Mouse (Mus musculus): ENCODE measurements at regions not wholly inside any gene's neighbourhood (a gene's known extent, or its start where the extent isn't known, plus 50 kb on each side); places are given as distances from the start of the nearest gene placed in this dataset.
A peak's percentile ranks its signal among the peaks of the same experiment; 100 is the strongest.

DNA sequence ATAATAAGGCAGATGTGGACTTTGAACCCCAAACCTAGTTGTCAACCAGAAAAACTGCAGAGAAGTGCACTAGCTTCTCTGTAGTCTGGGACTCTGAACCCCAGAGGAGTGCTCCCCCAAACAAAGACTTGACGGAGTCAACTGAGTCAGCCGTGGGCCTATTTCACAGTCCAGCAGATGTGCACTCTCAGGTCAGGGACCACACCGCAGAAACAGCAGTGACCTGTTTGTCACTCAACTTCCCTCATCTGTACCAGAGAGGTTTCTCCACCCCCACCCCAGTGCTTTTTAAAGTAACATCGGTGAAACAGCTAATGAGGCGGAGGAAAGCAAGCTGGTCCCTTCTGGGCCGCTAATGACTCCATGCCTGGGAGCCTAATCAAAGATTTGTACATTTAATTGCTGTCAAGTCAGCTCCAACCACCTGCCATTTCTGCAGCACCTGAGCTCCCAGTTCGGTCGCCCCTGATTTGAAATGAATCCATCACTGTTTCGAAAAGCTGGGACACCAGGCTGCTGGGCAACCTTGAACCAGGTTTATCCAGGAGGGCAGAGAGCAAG lies 276.5 kb downstream of the Cog6 start:
- Histone ChIP-seq H3K4me2 (no peak overlapping the region), H3K27ac (no peak overlapping the region), H3K9ac (no peak overlapping the region), H3K27me3 (no peaks in the 10 kb centered on the region), H3K4me3 (replicated peaks) (no peak overlapping the region), H3K9me3 (replicated peaks) (no peaks in the 10 kb centered on the region), H3K36me3 (no peaks in the 10 kb centered on the region), H3K4me1 (peaks cover 5% of the 10 kb centered on the region; the same call in 1 of the 2 replicates)
- WGBS: 59% methylated on average over 9 of the region's 9 CpGs
- ATAC-seq (replicated peaks; ENCODE audit: low FRiP score): no peak

DNA sequence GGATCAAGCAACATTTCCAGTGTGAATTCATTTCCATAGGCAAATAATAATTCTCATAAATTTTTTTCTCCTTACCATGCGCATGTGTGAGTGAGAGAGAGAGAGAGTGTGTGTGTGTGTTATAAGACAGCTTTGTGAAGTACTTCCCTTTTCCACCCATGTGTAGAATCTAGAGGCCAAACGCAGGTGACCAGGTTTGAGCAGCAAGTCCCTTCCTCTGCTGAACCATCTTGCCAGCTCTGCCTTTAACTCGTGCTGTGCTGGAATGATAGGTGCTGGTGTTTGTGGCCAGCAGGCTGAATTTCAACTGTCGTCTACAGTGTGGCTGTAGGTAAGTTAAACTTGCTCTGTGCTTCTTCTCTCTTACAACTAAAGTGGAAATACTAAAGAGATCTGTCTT lies 277.5 kb downstream of the Cog6 start:
- no peaks in the 10 kb centered on the region for H3K36me3 ChIP-seq
- H3K4me3 ChIP-seq (replicated peaks): no peak overlapping the region
- no peaks in the 10 kb centered on the region for H3K27me3 ChIP-seq
- peaks cover 5% of the 10 kb centered on the region; the same call in 1 of the 2 replicates for H3K4me1 ChIP-seq
- H3K9me3 ChIP-seq (replicated peaks): no peaks in the 10 kb centered on the region
- no peak for ATAC-seq (replicated peaks; ENCODE audit: low FRiP score)
- no peak overlapping the region for H3K27ac ChIP-seq
- no peak overlapping the region for H3K4me2 ChIP-seq
- 72% methylated on average over 4 of the region's 4 CpGs for WGBS
- no peak overlapping the region for H3K9ac ChIP-seq

DNA sequence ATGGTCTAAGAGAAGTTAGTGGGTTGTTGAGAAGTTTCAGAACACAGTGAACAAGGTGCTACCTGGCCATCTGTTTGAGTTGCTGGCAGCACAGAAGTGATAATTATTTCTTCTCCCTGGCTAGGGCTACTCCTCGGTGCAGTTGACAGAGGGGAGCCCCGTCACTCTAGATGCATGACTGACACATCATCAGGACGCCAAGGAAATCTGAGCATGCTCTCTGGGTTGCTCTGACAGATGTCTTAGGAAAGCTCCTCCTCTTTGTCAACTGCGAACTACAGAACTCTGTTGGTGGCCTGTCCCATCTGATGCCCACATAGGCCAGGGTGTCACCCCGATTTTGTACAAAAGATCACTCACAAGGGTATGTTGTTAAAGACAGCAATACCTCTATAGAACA lies 278.7 kb downstream of the Cog6 start:
- H3K27me3 ChIP-seq: no peaks in the 10 kb centered on the region
- no peak overlapping the region for H3K4me3 ChIP-seq (replicated peaks)
- no peak overlapping the region for H3K27ac ChIP-seq
- ATAC-seq (replicated peaks; ENCODE audit: low FRiP score): no peak
- no peaks in the 10 kb centered on the region for H3K9me3 ChIP-seq (replicated peaks)
- H3K4me1 ChIP-seq: peaks cover 5% of the 10 kb centered on the region; the same call in 1 of the 2 replicates
- H3K4me2 ChIP-seq: no peak overlapping the region
- WGBS: 56% methylated on average over 5 of the region's 5 CpGs
- H3K36me3 ChIP-seq: no peaks in the 10 kb centered on the region
- H3K9ac ChIP-seq: no peak overlapping the region

DNA sequence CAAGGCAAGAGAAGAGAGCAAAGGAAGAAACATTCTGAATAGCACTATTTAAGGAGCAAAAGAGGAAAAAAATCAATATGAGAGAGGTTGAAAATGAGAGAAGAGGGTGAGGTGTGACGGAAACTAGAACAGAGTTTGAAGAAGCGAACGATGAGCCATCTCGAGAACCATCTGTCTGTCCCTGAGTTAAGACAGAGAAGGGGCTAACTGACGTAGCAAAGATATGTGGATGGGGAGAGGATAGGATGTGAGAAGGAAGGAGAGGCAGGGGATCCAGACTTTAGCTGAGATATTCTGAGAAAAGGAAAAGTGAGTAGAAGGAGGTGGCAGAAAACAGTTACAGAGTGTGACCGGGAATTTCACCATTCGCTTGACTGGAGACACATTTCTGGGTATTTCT lies 281.1 kb downstream of the Cog6 start:
- H3K4me2 ChIP-seq: no peak overlapping the region
- peaks cover 4% of the 10 kb centered on the region; the same call in 1 of the 2 replicates for H3K4me1 ChIP-seq
- ATAC-seq (replicated peaks; ENCODE audit: low FRiP score): no peak
- no peak overlapping the region for H3K27ac ChIP-seq
- H3K9ac ChIP-seq: no peak overlapping the region
- no peaks in the 10 kb centered on the region for H3K36me3 ChIP-seq
- 93% methylated on average over 7 of the region's 7 CpGs for WGBS
- no peak overlapping the region for H3K4me3 ChIP-seq (replicated peaks)
- H3K27me3 ChIP-seq: no peaks in the 10 kb centered on the region
- no peaks in the 10 kb centered on the region for H3K9me3 ChIP-seq (replicated peaks)

DNA sequence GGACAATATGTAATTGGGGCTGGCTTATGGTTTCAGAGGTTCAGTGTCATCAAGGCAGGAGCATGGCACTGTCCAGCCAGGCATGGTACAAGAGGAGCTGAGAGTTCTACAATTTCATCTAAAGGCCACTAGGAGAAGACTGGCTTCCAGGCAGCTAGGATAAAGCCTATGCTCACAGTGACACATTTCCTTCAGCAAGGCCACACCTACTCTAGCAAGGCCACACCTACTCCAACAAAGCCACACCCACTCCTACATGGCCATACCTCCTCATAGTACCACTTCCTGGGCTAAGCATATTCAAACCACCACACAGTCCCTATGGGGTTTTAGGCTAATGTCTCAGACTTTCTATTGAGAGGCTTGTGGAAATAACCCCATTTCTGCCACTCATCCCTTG lies 285.1 kb downstream of the Cog6 start:
- Histone ChIP-seq H3K4me1 (peaks cover 11% of the 10 kb centered on the region), H3K9ac (no peak overlapping the region), H3K27me3 (no peaks in the 10 kb centered on the region), H3K4me2 (no peak overlapping the region), H3K36me3 (no peaks in the 10 kb centered on the region), H3K4me3 (replicated peaks) (no peak overlapping the region), H3K9me3 (replicated peaks) (no peaks in the 10 kb centered on the region), H3K27ac (no peak overlapping the region)
- no peak for ATAC-seq (replicated peaks; ENCODE audit: low FRiP score)

DNA sequence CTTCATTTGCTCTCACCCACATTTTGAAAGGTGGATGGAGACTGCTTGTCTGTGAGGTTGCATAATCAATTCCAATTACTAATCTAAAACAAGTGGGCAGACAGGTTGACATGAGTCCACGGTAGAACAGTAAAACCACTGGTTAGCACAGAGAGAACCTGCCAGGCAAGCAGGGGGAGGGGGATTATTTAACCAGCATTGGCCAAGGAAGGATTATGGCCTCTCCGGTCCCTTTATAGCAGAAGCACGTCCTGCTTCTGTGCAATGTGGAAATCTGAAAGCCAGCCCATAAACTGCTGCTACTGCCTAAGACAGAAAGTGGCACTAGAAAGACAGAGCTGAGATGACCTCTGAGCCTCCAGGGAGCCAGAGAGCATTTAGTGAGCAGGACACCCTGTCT lies 285.5 kb downstream of the Cog6 start:
- Histone ChIP-seq H3K4me2 (no peak overlapping the region), H3K27ac (no peak overlapping the region), H3K27me3 (no peaks in the 10 kb centered on the region), H3K9me3 (replicated peaks) (no peaks in the 10 kb centered on the region), H3K36me3 (no peaks in the 10 kb centered on the region), H3K4me3 (replicated peaks) (no peak overlapping the region), H3K9ac (no peak overlapping the region), H3K4me1 (peaks cover 11% of the 10 kb centered on the region)
- ATAC-seq (replicated peaks; ENCODE audit: low FRiP score): no peak
- WGBS: 72% methylated on average over 3 of the region's 3 CpGs

DNA sequence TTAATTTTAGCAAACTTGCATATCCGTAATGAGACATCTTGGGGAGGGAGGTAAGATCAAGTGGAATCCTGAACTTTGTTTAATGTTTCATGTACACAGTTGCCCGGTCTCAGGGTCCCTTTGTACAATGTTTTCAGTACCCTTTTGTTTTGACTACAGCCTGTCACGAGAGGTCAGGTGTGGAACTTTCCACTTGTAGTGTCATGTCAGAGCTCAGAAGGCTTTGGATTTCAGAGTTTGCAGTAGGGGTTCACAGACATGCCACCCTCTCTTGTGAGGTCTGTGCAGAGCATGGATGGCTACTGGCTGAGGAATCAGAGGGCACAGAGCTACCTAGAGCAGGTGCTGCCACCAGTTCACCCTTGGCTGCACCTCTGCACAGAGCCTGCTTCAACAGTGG lies 287.3 kb downstream of the Cog6 start:
- H3K27ac ChIP-seq: peak overlapping the region; percentile 28; the same call in 1 of the 2 replicates
- H3K4me3 ChIP-seq (replicated peaks): no peak overlapping the region
- peaks cover 11% of the 10 kb centered on the region for H3K4me1 ChIP-seq
- no peak overlapping the region for H3K4me2 ChIP-seq
- no peaks in the 10 kb centered on the region for H3K27me3 ChIP-seq
- WGBS: 73% methylated on average over 3 of the region's 3 CpGs
- H3K9ac ChIP-seq: no peak overlapping the region
- ATAC-seq (replicated peaks; ENCODE audit: low FRiP score): no peak
- H3K9me3 ChIP-seq (replicated peaks): no peaks in the 10 kb centered on the region
- no peaks in the 10 kb centered on the region for H3K36me3 ChIP-seq

DNA sequence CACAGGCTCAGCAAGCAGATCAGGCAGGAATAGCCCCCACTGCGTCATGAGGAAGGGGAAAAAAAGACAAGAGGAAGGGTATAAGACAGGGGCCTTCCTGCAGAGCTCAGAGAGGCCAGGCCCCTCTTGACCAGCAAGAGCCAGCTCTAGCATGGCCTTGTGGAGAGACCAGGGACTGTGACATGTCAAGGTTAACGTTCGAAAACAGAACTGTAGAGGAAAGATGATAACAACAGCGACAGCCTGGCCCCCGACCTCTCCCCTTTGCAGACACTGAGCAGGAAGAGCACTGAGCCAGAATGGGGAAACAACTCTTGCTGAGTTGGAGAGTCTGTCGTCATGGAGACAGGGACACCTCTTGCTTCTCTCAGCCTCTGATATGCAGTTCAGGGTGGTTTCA lies 288.2 kb downstream of the Cog6 start:
- 41% methylated on average over 6 of the region's 6 CpGs for WGBS
- H3K4me1 ChIP-seq: peaks cover 11% of the 10 kb centered on the region

DNA sequence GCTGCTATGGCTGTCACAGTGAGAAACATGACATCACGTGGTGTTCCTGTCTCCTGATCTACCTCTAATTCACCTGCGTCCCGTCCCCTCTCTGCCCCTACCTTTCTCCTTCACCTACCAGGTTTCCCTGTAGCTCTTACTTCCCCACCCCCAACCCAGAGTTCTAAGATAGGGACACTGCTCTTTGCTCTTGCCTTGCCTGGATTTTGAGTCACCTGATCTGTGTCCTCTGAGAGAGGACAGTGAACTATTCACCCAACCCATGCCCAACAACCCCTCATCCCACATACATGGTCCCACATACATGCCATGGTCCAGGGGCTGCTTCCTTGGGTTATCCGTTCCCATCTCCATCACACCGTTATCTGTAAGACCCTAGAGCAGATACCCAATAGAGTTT lies 288.6 kb downstream of the Cog6 start:
- H3K27ac ChIP-seq: no peak overlapping the region
- no peak for ATAC-seq (replicated peaks; ENCODE audit: low FRiP score)
- H3K4me1 ChIP-seq: peaks cover 11% of the 10 kb centered on the region
- no peak overlapping the region for H3K9ac ChIP-seq
- no peaks in the 10 kb centered on the region for H3K9me3 ChIP-seq (replicated peaks)
- no peak overlapping the region for H3K4me3 ChIP-seq (replicated peaks)
- no peaks in the 10 kb centered on the region for H3K27me3 ChIP-seq
- H3K4me2 ChIP-seq: no peak overlapping the region
- 87% methylated on average over 5 of the region's 5 CpGs for whole genome bisulfite sequencing
- H3K36me3 ChIP-seq: no peaks in the 10 kb centered on the region

More for the DNA sequence above, 288.2 kb downstream of the Cog6 start:
- Histone ChIP-seq H3K27ac (0 out of 2 replicates have a peak overlapping the region, but pooled peaks have one; percentile 28), H3K4me2 (no peak overlapping the region), H3K9me3 (replicated peaks) (no peaks in the 10 kb centered on the region), H3K9ac (no peak overlapping the region), H3K36me3 (no peaks in the 10 kb centered on the region), H3K4me3 (replicated peaks) (no peak overlapping the region), H3K27me3 (no peaks in the 10 kb centered on the region)
- no peak for ATAC-seq (replicated peaks; ENCODE audit: low FRiP score)

DNA sequence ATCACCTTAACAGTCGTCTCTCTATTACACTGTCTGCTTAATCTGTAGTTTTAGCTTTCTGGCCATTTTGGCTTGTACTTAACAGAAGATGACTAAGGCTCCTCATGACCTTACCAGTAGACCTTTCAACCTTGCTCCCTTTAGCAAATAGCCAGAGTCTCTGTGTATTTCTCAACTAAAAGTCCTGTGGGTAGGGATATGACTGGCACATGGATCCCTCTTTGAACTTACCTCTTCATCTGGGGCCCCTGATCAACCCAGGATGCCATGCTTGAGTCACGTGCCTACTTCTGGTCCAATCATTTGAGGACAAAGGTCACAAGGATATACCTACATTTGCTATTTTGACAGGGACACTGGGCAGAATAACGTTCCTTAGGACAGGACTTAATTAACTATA lies 292.7 kb downstream of the Cog6 start:
- H3K36me3 ChIP-seq: no peaks in the 10 kb centered on the region
- ATAC-seq (replicated peaks; ENCODE audit: low FRiP score): no peak
- 82% methylated on average over 3 of the region's 3 CpGs for WGBS

DNA sequence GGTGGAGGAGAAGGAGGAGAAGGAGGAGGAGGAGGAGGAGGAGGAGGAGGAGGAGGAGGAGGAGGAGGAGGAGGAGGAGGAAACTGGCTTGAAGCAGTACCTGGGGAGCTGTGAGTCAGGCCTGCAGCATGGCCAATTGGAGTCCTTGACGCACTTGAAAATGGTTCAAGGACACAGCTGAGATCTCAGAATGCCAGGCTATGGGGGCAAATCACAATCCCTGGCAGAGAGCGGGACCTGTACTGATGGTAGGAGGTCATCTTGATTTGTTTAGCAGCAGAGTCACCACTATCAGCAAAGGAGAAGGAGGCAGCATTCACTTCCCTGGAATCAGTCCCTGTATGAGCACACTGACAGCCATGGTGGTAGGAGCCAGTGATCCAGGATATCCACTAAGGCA lies 294.1 kb downstream of the Cog6 start:
- ATAC-seq (replicated peaks; ENCODE audit: low FRiP score): no peak
- Histone ChIP-seq H3K27ac (no peak overlapping the region), H3K36me3 (no peaks in the 10 kb centered on the region), H3K4me1 (0 out of 2 replicates have a peak, but pooled peaks cover 3% of the 10 kb centered on the region), H3K4me3 (replicated peaks) (no peak overlapping the region), H3K27me3 (no peaks in the 10 kb centered on the region), H3K9me3 (replicated peaks) (no peaks in the 10 kb centered on the region), H3K4me2 (no peak overlapping the region), H3K9ac (no peak overlapping the region)
- WGBS: 87% methylated on average over 2 of the region's 2 CpGs

More for the DNA sequence above, 292.7 kb downstream of the Cog6 start:
- Histone ChIP-seq H3K4me1 (0 out of 2 replicates have a peak, but pooled peaks cover 7% of the 10 kb centered on the region), H3K9me3 (replicated peaks) (no peaks in the 10 kb centered on the region), H3K27ac (no peak overlapping the region), H3K4me2 (no peak overlapping the region), H3K27me3 (no peaks in the 10 kb centered on the region), H3K4me3 (replicated peaks) (no peak overlapping the region), H3K9ac (no peak overlapping the region)

DNA sequence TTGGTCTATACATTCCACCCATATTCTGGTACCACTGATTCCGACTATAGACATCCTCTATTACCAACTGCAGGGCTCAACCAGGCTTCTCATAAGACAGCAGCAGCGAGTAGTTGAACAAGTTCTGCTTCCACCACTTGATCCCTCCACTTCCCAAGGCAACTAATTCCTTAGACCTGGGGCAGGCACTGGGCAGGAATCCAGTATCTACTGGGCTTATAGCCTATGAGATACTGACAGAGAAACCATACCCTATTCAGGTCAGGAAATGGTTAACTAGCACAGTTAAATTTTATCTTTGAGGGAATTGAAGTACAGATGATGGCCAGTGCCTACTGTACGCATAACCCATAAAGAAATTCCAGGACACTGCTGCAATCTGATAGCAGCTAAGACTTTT lies 297.9 kb downstream of the Cog6 start:
- no peaks in the 10 kb centered on the region for H3K9me3 ChIP-seq (replicated peaks)
- H3K36me3 ChIP-seq: no peaks in the 10 kb centered on the region
- no peak overlapping the region for H3K9ac ChIP-seq
- no peaks in the 10 kb centered on the region for H3K27me3 ChIP-seq
- H3K4me3 ChIP-seq (replicated peaks): no peak overlapping the region
- no peak overlapping the region for H3K4me2 ChIP-seq
- no peak overlapping the region for H3K27ac ChIP-seq
- ATAC-seq (replicated peaks; ENCODE audit: low FRiP score): no peak
- H3K4me1 ChIP-seq: no peaks in the 10 kb centered on the region
- WGBS: 73% methylated on average over 3 of the region's 3 CpGs

DNA sequence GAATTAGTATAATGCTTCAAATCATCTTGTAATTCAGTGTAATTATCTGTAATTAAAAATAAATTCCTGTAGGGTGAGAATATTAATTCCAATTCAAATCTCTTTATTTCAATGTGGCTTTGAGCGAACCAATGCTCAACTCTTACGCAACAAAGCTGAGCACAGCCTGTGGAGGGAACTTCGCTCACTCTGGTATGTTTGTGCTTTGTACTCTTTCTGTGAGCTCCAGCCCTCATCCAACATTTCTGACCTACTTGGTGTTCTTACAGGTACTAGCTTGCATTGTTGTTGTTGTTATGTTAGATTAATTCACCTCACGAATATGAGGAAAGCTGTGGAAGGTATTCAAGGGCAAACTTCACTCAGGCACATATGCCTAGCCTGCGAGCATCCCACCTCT lies 299.7 kb downstream of the Cog6 start:
- 86% methylated on average over 5 of the region's 5 CpGs for WGBS

More for the DNA sequence above, 299.7 kb downstream of the Cog6 start:
- Histone ChIP-seq H3K4me1 (no peaks in the 10 kb centered on the region), H3K9ac (no peak overlapping the region), H3K27ac (no peak overlapping the region), H3K4me2 (no peak overlapping the region), H3K27me3 (no peaks in the 10 kb centered on the region), H3K9me3 (replicated peaks) (no peaks in the 10 kb centered on the region), H3K4me3 (replicated peaks) (no peak overlapping the region), H3K36me3 (no peaks in the 10 kb centered on the region)
- ATAC-seq (replicated peaks; ENCODE audit: low FRiP score): no peak
